Mouse (Mus musculus) midbrain, embryonic 13.5 days (tissue): Measurements from ENCODE around the gene Cdc6. TPM values are rescaled to one million over a fixed set of nuclear protein-coding genes. Genes with fewer than 3 reads are reported as not detected.
"Not testable (repeated sequence)": the region's sequence is repeated elsewhere in the genome, so short reads cannot be mapped to it uniquely, and the experiment has no call there.

Experiments used
- ATAC-seq: fragments of 200-750 bp; cut with Nextera tagmentation; 2 replicates; pipeline ENCODE4 v1.8.0; 2017; ENCODE audit warnings: mild to moderate bottlenecking, moderate TSS enrichment, moderate library complexity
- H3K27ac ChIP-seq: fragments of 300-500 bp; sonication (generic); 2 replicates; pipeline ENCODE4 v1.5.1; 2015; ENCODE audit warnings: inconsistent platforms, mild to moderate bottlenecking, moderate library complexity
- H3K27me3 ChIP-seq: fragments of 300-500 bp; sonication (generic); 2 replicates; pipeline ENCODE4 v1.6.1; 2015; ENCODE audit warnings: mild to moderate bottlenecking, inconsistent platforms
- H3K36me3 ChIP-seq: fragments of 300-500 bp; sonication (generic); 2 replicates; pipeline ENCODE4 v1.6.1; 2015; ENCODE audit warnings: mild to moderate bottlenecking, inconsistent platforms
- H3K4me1 ChIP-seq: fragments of 300-500 bp; sonication (generic); replicated peaks from 2 replicates; pipeline ENCODE4 v1.6.1; 2015; ENCODE audit warnings: inconsistent platforms
- H3K4me2 ChIP-seq: fragments of 300-500 bp; sonication (generic); replicated peaks from 2 replicates; pipeline ENCODE4 v1.6.1; 2015; ENCODE audit warnings: moderate library complexity, mild to moderate bottlenecking, inconsistent platforms
- H3K4me3 ChIP-seq: fragments of 300-500 bp; sonication (generic); replicated peaks from 2 replicates; pipeline ENCODE4 v1.5.1; 2015; ENCODE audit warnings: mild to moderate bottlenecking, inconsistent platforms
- H3K9ac ChIP-seq: fragments of 300-500 bp; sonication (generic); replicated peaks from 2 replicates; pipeline ENCODE4 v1.6.1; 2015; ENCODE audit warnings: mild to moderate bottlenecking, inconsistent platforms
- H3K9me3 ChIP-seq: fragments of 300-500 bp; sonication (generic); 2 replicates; pipeline ENCODE4 v1.6.1; 2016; ENCODE audit warnings: mild to moderate bottlenecking, inconsistent platforms
- WGBS: fragments of 180-500 bp; shearing (Covaris S2); methylation state at CpG from one replicate; pipeline ENCODE4 v1.1.7; 2015; 5-methylcytosine and 5-hydroxymethylcytosine counted together
- polyA plus RNA-seq: library from polyadenylated mRNA; unstranded; fragments of >200 nt; fragmentation: Nextera tagmentation; extraction: Ambion mirVana; gene quantifications from 2 replicates; pipeline ENCODE4 v1.2.1, GENCODE M21; 2015

Gene Cdc6
- polyA plus RNA-seq, 1 experiment from 2014 or later: 11.3 TPM

GRCm38 (mm10) chr11:98911498-98911897 lies 3.9 kb downstream of the Cdc6 start:
- Histone ChIP-seq H3K4me1 (peaks cover 22% of the 10 kb centered on the region), H3K4me2 (no peak overlapping the region), H3K36me3 (peaks cover 25% of the 10 kb centered on the region), H3K9ac (no peak overlapping the region), H3K27me3 (no peaks in the 10 kb centered on the region), H3K27ac (no peak overlapping the region), H3K4me3 (no peak overlapping the region), H3K9me3 (no peaks in the 10 kb centered on the region)
- WGBS: 93% methylated on average over 5 of the region's 5 CpGs
- no peak for ATAC-seq

GRCm38 (mm10) chr11:98914196-98914595 lies 6.6 kb downstream of the Cdc6 start:
- no peak overlapping the region for H3K4me2 ChIP-seq
- H3K4me3 ChIP-seq: no peak overlapping the region
- H3K4me1 ChIP-seq: peaks cover 6% of the 10 kb centered on the region; the same call in 1 of the 2 replicates
- H3K36me3 ChIP-seq: peaks cover 25% of the 10 kb centered on the region
- no peak overlapping the region for H3K9ac ChIP-seq
- ATAC-seq: no peak
- H3K9me3 ChIP-seq: no peaks in the 10 kb centered on the region
- H3K27me3 ChIP-seq: no peaks in the 10 kb centered on the region
- 90% methylated on average over 11 of the region's 11 CpGs for WGBS
- no peak overlapping the region for H3K27ac ChIP-seq

- H3K4me3 ChIP-seq, H3K27me3 ChIP-seq, H3K4me1 ChIP-seq, H3K9ac ChIP-seq, H3K4me2 ChIP-seq, ATAC-seq, H3K9me3 ChIP-seq, H3K27ac ChIP-seq: not testable (repeated sequence)
- H3K36me3 ChIP-seq: peaks cover 20% of the 10 kb centered on the region
- WGBS: 95% methylated on average over 3 of the region's 3 CpGs
These were observed 8.8 kb downstream of the Cdc6 start for GRCm38 (mm10) chr11:98916376-98916775.

DNA sequence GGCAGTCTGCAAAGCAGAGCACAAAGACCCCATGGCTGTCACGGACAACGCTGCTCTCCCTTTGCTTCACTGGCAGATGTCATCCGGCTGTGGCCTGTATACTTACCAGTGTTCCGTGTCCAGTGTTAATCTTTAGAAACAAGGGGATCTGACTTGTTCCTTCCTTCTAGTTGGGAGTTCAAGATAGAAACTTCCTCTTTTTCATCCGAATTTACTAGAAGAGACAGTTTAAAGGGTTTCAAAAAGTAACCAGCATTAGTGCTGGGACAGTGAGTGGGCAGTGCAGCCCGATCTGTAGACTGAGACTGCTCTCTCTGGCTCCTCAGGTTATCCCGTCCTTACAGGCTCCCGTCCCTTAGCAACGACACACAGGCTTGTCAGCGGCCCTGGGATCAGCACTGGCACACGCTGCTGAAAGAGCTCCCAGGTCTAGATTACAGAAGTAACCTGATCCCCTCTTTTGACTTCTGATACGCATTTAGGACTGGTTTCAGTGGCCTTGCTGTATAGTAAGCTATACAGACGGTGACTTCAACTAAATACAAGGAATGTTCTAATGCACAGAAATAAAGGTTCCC lies 9.9 kb downstream of the Cdc6 start:
- H3K9ac ChIP-seq: 0 out of 2 replicates have a peak overlapping the region, but pooled peaks have one; percentile 39
- H3K4me1 ChIP-seq: peaks cover 6% of the 10 kb centered on the region
- H3K27me3 ChIP-seq: no peaks in the 10 kb centered on the region
- H3K27ac ChIP-seq: no peak overlapping the region
- no peak overlapping the region for H3K4me2 ChIP-seq
- peaks cover 14% of the 10 kb centered on the region for H3K36me3 ChIP-seq
- H3K4me3 ChIP-seq: no peak overlapping the region
- ATAC-seq: no peak
- no peaks in the 10 kb centered on the region for H3K9me3 ChIP-seq
- 79% methylated on average over 13 of the region's 13 CpGs for WGBS

GRCm38 (mm10) chr11:98918231-98918630 lies 10.6 kb downstream of the Cdc6 start:
- Histone ChIP-seq H3K4me1 (peaks cover 13% of the 10 kb centered on the region), H3K27ac (no peak overlapping the region), H3K9ac (0 out of 2 replicates have a peak overlapping the region, but pooled peaks have one; percentile 10), H3K27me3 (no peaks in the 10 kb centered on the region), H3K36me3 (peaks cover 14% of the 10 kb centered on the region), H3K4me3 (no peak overlapping the region), H3K4me2 (no peak overlapping the region), H3K9me3 (no peaks in the 10 kb centered on the region)
- no peak for ATAC-seq
- 89% methylated on average over 9 of the region's 9 CpGs for WGBS

GRCm38 (mm10) chr11:98919009-98919408 lies 11.4 kb downstream of the Cdc6 start:
- H3K4me3 ChIP-seq: no peak overlapping the region
- WGBS: 93% methylated on average over 11 of the region's 11 CpGs
- H3K27ac ChIP-seq: no peak overlapping the region
- no peak overlapping the region for H3K9ac ChIP-seq
- H3K4me2 ChIP-seq: no peak overlapping the region
- H3K4me1 ChIP-seq: peaks cover 20% of the 10 kb centered on the region
- peaks cover 12% of the 10 kb centered on the region for H3K36me3 ChIP-seq
- H3K9me3 ChIP-seq: no peaks in the 10 kb centered on the region
- no peaks in the 10 kb centered on the region for H3K27me3 ChIP-seq
- ATAC-seq: no peak

GRCm38 (mm10) chr11:98921813-98922212 lies 14.2 kb downstream of the Cdc6 start:
- 61% methylated on average over 15 of the region's 15 CpGs for WGBS
- not testable (repeated sequence) for H3K9me3 ChIP-seq, H3K27me3 ChIP-seq, H3K36me3 ChIP-seq, H3K4me2 ChIP-seq, H3K27ac ChIP-seq, H3K9ac ChIP-seq, ATAC-seq, H3K4me3 ChIP-seq
- H3K4me1 ChIP-seq: peaks cover 46% of the 10 kb centered on the region

DNA sequence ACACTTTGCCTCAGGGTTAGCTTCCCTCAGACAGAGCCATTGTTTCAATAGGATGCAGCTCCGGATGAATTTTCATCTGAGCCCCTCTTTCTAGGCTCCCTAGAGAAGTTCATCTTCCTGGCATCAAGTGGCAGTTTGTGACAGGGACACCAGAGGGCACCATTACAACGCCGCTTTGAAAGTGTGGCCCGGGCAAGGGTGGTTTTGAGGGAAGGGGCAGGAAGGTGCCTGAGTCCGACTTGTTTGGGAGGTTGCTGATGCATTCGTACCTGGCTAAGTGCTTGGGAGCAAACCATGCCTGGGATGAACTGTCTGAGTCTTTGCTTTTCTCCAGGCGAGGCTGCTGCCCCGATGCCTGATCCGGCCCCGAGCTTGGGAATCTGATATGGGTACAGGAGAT lies 14.7 kb downstream of the Cdc6 start:
- H3K9me3 ChIP-seq, H3K27ac ChIP-seq, ATAC-seq, H3K36me3 ChIP-seq, H3K9ac ChIP-seq, H3K27me3 ChIP-seq, H3K4me3 ChIP-seq, H3K4me2 ChIP-seq: not testable (repeated sequence)
- 62% methylated on average over 10 of the region's 10 CpGs for WGBS
- H3K4me1 ChIP-seq: peaks cover 51% of the 10 kb centered on the region

- not testable (repeated sequence) for H3K9me3 ChIP-seq, H3K9ac ChIP-seq, H3K27ac ChIP-seq, H3K4me2 ChIP-seq, ATAC-seq, H3K4me3 ChIP-seq, H3K27me3 ChIP-seq, H3K36me3 ChIP-seq
- H3K4me1 ChIP-seq: peaks cover 58% of the 10 kb centered on the region
- WGBS: 63% methylated on average over 16 of the region's 16 CpGs
These were observed 15.5 kb downstream of the Cdc6 start for GRCm38 (mm10) chr11:98922851-98923711.

DNA sequence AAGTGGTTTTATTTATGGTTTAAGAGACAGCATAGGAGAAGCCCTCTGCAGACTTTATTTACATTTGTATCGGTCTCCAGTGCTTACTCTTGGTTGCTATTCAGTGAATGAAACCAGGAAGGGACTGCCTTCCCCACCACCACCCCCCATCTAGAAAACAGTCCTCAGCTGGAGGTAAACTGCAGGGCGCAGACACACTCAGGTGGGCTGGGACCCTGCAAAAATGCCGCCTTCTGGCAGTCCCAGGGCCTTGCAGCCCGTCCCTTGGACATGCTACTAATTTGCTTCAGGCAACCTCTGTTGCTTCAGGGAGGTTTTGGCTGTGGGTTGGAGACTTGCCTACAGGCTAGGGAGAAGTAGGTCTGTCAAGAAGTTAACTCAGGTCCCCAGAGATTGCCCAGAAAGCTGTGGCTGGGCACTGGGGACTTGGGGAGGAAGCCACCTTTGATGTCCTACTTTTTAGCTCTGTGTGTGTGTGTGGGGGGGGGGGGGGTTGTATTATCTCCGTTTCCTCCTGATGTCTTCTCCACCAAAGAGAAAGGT lies 17.1 kb downstream of the Cdc6 start:
- Histone ChIP-seq H3K9ac (0 out of 2 replicates have a peak overlapping the region, but pooled peaks have one; percentile 19), H3K27me3 (0 out of 2 replicates have a peak, but pooled peaks cover 2% of the 10 kb centered on the region), H3K4me2 (no peak overlapping the region), H3K27ac (peak overlapping the region; percentile 75), H3K9me3 (no peaks in the 10 kb centered on the region), H3K36me3 (no peaks in the 10 kb centered on the region), H3K4me1 (peaks cover 75% of the 10 kb centered on the region), H3K4me3 (no peak overlapping the region)
- WGBS: 38% methylated on average over 5 of the region's 5 CpGs
- ATAC-seq: no peak

- peak; percentile 19; the same call in 1 of the 2 replicates for ATAC-seq
- Histone ChIP-seq H3K9ac (peak overlapping the region; percentile 19; the same call in 1 of the 2 replicates), H3K4me1 (peaks cover 80% of the 10 kb centered on the region), H3K4me2 (peak overlapping the region; percentile 33), H3K36me3 (no peaks in the 10 kb centered on the region), H3K27me3 (0 out of 2 replicates have a peak, but pooled peaks cover 2% of the 10 kb centered on the region), H3K27ac (peak overlapping the region; percentile 75), H3K4me3 (no peak overlapping the region), H3K9me3 (no peaks in the 10 kb centered on the region)
- WGBS: 5% methylated on average over 10 of the region's 10 CpGs
These were observed 17.7 kb downstream of the Cdc6 start for GRCm38 (mm10) chr11:98925265-98925721.

DNA sequence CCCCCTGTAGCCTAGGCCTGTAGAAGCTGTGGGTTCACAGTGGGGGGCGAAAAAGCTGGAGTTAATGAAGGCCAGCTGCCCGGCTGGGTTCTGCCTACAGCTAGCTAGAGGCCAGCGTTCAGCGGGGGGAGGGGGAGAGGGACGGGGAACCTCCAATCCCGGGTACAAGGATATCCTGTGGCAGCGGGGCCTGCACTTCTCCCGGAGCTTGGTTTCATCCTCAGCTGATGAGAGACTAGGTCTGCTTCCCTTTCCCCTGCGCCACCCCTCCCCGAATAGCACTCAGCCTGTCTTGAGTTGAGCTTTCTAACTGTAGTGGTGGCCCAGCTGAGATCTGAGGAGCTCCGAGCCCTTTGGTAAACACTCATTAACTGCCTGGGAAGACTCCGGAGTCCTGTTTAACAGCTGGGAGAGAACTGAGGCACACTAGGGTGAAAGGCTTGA lies 18.3 kb downstream of the Cdc6 start:
- no peaks in the 10 kb centered on the region for H3K36me3 ChIP-seq
- peak overlapping the region; percentile 75 for H3K27ac ChIP-seq
- H3K9me3 ChIP-seq: no peaks in the 10 kb centered on the region
- peak overlapping the region; percentile 19; the same call in 1 of the 2 replicates for H3K9ac ChIP-seq
- ATAC-seq: peak; percentile 53
- no peak overlapping the region for H3K4me3 ChIP-seq
- H3K4me2 ChIP-seq: peak overlapping the region; percentile 33
- WGBS: 7% methylated on average over 12 of the region's 12 CpGs
- H3K4me1 ChIP-seq: peaks cover 86% of the 10 kb centered on the region
- H3K27me3 ChIP-seq: 0 out of 2 replicates have a peak, but pooled peaks cover 2% of the 10 kb centered on the region
